Mouse (Mus musculus): Measurements from ENCODE around the gene Rab11a. TPM values are rescaled to one million over a fixed set of nuclear protein-coding genes. Genes with fewer than 3 reads are reported as not detected.
A peak's percentile ranks its signal among the peaks of the same experiment; 100 is the strongest.
"Not testable (repeated sequence)": the region's sequence is repeated elsewhere in the genome, so short reads cannot be mapped to it uniquely, and the experiment has no call there.

Rab11a gene
- polyA plus RNA-seq, 1 experiment = 188 TPM

DNA sequence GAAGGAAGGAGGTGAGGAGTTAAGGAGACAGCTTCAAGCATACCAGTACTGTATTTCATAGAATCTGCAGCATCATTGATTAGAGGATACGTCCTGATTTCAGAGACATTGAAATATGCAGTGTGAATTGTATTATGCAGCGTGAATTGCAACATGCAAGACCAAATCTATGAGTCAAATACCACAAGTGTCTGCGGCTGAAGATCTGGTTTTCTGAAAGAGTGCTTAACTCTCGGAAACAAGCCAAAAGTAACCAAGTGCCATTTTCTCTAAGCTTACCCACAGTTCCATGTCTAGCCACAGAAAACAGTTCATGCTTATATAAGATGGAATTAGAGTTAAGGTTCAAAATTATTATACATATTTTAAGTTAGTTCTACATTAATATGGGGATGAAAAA lies 10.2 kb upstream of the Rab11a start:
- Histone ChIP-seq H3K4me3 (ENCODE audit: insufficient read depth, low read depth, low read length) (no peak overlapping the region), H3K27ac (ENCODE audit: insufficient read depth, low read depth, low read length) (no peak overlapping the region), H3K27me3 (replicated peaks; ENCODE audit: control insufficient read depth, insufficient read depth, low read length) (no peaks in the 10 kb centered on the region), H3K36me3 (ENCODE audit: control insufficient read depth, insufficient read depth, low read length) (no peaks in the 10 kb centered on the region), H3K4me1 (ENCODE audit: control insufficient read depth, insufficient read depth, low read length) (no peaks in the 10 kb centered on the region)
- TF ChIP-seq CTCF (conservative IDR thresholded peaks at IDR 0.05; ENCODE audit: insufficient read depth, insufficient read length, low read depth, low read length) (no peak), POLR2A (IDR thresholded peaks at IDR 0.05; ENCODE audit: low read depth, low read length) (no peak)
- 85% methylated on average over 4 of the region's 4 CpGs for WGBS
- DNase-seq = no peak

DNA sequence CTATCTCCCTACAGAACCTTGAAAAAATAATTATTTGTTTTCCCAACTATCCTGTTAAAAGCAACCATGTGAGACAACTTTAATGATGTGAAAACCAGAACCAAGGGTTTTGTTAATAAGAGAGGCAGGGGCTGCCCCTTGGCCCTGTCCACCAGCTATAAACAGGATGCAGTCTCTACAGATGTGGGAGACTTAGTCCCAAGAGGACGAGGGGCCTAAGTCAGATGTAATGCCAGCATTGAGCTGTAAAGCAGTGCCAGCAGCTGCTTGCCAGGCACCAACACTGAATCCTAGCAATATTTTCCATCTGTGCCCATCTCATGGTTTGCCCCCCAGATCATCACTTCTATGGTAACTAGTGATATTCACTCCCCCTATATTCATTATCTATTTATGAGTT lies 4.9 kb upstream of the Rab11a start:
- WGBS = 78% methylated on average over 1 of the region's 1 CpGs

DNA sequence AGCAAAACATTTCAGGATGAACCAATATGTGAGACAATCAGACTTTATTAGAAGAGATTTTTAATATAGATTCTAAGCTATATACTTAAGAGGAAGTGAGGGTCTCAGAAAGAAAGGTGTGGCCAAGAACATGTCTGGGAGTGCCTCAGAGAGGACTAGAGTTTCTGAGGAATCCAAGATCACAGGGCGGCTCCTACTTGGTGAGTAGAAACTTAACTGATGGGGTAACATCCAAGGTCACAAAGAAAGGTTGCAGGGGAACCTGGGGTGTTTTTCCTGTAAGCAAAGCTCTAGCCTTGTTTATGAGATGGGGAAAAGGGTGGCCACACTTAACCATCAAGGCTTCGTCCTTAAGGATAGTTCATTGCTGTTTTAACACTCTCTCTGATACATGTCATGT lies 1.4 kb upstream of the Rab11a start:
- Histone ChIP-seq H3K4me1 (ENCODE audit: control insufficient read depth, insufficient read depth, low read length) (peaks cover 5% of the 10 kb centered on the region), H3K36me3 (ENCODE audit: control insufficient read depth, insufficient read depth, low read length) (no peaks in the 10 kb centered on the region), H3K27ac (ENCODE audit: insufficient read depth, low read depth, low read length) (no peak overlapping the region), H3K4me3 (ENCODE audit: insufficient read depth, low read depth, low read length) (no peak overlapping the region), H3K27me3 (replicated peaks; ENCODE audit: control insufficient read depth, insufficient read depth, low read length) (no peaks in the 10 kb centered on the region)
- TF ChIP-seq CTCF (conservative IDR thresholded peaks at IDR 0.05; ENCODE audit: insufficient read depth, insufficient read length, low read depth, low read length) (no peak), POLR2A (IDR thresholded peaks at IDR 0.05; ENCODE audit: low read depth, low read length) (no peak)
- 80% methylated on average over 2 of the region's 2 CpGs for WGBS
- no peak for DNase-seq

More for the DNA sequence above, 4.9 kb upstream of the Rab11a start:
- Histone ChIP-seq H3K27me3 (replicated peaks; ENCODE audit: control insufficient read depth, insufficient read depth, low read length) (no peaks in the 10 kb centered on the region), H3K4me3 (ENCODE audit: insufficient read depth, low read depth, low read length) (no peak overlapping the region), H3K27ac (ENCODE audit: insufficient read depth, low read depth, low read length) (no peak overlapping the region), H3K4me1 (ENCODE audit: control insufficient read depth, insufficient read depth, low read length) (no peaks in the 10 kb centered on the region), H3K36me3 (ENCODE audit: control insufficient read depth, insufficient read depth, low read length) (no peaks in the 10 kb centered on the region)
- no peak for DNase-seq
- TF ChIP-seq CTCF (conservative IDR thresholded peaks at IDR 0.05; ENCODE audit: insufficient read depth, insufficient read length, low read depth, low read length) = no peak
- TF ChIP-seq POLR2A (IDR thresholded peaks at IDR 0.05; ENCODE audit: low read depth, low read length) = no peak

DNA sequence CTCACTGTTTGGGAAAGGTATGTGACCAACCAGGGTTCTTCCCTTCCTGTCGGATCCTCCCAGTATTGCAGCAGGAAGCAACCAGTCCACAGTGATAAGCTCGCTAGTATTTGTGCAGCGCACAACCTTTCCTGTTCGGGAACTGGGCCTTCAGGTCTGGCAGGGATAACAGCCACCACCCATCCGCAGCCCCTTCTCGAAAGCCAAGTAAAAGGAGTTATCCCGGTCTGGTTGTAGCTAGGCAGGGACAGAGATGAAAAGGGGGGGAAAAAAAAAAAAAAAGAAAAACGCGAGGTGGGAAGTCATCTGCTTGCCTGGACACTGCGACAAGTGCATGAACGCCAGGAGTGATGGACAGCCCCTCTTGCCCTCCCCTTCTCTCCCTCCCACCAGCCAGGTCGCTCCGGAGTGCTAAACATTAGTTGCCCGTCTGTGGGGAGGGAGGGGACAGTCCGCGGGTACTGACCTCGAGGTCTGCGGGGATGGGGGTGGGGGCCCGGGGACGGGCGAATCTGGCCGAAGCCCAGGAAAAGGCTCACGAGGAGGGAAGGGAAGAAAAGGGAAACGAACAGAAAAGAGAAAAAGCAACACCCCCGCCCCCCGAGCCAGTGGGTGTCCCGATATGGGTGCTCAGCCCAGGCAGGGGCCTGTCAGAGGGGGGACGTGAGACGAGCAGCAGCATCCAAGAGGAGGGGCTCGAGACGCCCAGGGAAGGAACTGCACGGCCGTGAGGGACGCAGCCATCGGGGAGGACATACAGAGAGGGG lies 736 bp downstream of the Rab11a start:
- WGBS = 1% methylated on average over 35 of the region's 35 CpGs
- Histone ChIP-seq H3K36me3 (ENCODE audit: control insufficient read depth, insufficient read depth, low read length) (no peaks in the 10 kb centered on the region), H3K27ac (ENCODE audit: insufficient read depth, low read depth, low read length) (peak overlapping the region; percentile 94), H3K4me1 (ENCODE audit: control insufficient read depth, insufficient read depth, low read length) (peaks cover 5% of the 10 kb centered on the region), H3K27me3 (replicated peaks; ENCODE audit: control insufficient read depth, insufficient read depth, low read length) (no peaks in the 10 kb centered on the region), H3K4me3 (ENCODE audit: insufficient read depth, low read depth, low read length) (peak overlapping the region; percentile 60)
- TF ChIP-seq POLR2A (IDR thresholded peaks at IDR 0.05; ENCODE audit: low read depth, low read length) (no peak), CTCF (conservative IDR thresholded peaks at IDR 0.05; ENCODE audit: insufficient read depth, insufficient read length, low read depth, low read length) (peak; percentile 29; the same call in 1 of the 2 replicates)
- DNase-seq = peak; percentile 87

DNA sequence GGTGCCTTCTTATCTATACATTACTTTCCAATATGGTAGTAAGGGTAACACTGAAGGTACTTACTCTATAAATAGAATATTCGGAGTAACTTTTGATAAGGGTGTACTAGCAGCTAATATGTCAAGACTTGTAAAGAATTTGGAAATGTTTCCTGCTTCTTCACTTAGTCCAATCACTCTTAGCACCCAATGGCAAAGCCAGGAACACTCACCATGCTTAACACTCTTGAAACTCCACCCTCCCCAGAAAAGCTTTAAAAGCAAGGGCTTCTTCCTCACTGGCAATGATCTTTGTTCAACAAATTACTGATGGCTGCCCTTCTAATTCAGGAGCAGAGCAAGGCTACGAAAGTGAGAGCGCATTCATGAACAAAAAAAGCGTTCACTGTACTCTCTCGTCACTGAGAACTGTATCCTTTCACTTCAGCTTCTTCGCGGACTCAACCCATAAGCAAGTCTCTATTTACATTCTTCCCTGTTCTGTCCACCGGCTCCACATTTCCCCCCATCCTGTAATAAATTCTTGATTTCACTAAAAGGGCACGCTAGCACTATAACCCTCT lies 1.4 kb downstream of the Rab11a start:
- TF ChIP-seq POLR2A (IDR thresholded peaks at IDR 0.05; ENCODE audit: low read depth, low read length) (no peak), CTCF (conservative IDR thresholded peaks at IDR 0.05; ENCODE audit: insufficient read depth, insufficient read length, low read depth, low read length) (no peak)
- DNase-seq = no peak
- Histone ChIP-seq H3K4me3 (ENCODE audit: insufficient read depth, low read depth, low read length) (peak overlapping the region; percentile 60), H3K27ac (ENCODE audit: insufficient read depth, low read depth, low read length) (peak overlapping the region; percentile 74), H3K4me1 (ENCODE audit: control insufficient read depth, insufficient read depth, low read length) (peaks cover 9% of the 10 kb centered on the region), H3K36me3 (ENCODE audit: control insufficient read depth, insufficient read depth, low read length) (no peaks in the 10 kb centered on the region), H3K27me3 (replicated peaks; ENCODE audit: control insufficient read depth, insufficient read depth, low read length) (no peaks in the 10 kb centered on the region)
- 3% methylated on average over 9 of the region's 9 CpGs for WGBS

DNA sequence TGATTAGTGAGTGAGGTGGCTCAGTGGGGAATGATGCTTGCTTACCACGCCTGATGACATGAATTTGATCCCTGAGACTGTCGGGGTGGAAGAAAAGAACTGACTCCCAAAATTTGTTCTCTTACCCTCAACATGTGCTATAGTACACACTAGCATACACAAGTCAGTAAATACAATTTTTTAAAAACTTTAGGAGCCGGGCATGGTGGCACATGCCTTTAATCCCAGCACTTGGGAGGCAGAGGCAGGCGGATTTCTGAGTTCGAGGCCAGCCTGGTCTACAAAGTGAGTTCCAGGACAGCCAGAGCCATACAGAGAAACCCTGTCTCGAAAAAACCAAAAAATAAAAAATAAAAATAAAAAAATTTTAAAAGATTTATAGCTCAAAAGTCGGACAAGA lies 2.6 kb downstream of the Rab11a start:
- not testable (repeated sequence) for H3K27me3 ChIP-seq (replicated peaks; ENCODE audit: control insufficient read depth, insufficient read depth, low read length); H3K36me3 ChIP-seq (ENCODE audit: control insufficient read depth, insufficient read depth, low read length); DNase-seq; H3K27ac ChIP-seq (ENCODE audit: insufficient read depth, low read depth, low read length); H3K4me3 ChIP-seq (ENCODE audit: insufficient read depth, low read depth, low read length)
- WGBS = 80% methylated on average over 7 of the region's 7 CpGs
- H3K4me1 ChIP-seq (ENCODE audit: control insufficient read depth, insufficient read depth, low read length) = peaks cover 11% of the 10 kb centered on the region

DNA sequence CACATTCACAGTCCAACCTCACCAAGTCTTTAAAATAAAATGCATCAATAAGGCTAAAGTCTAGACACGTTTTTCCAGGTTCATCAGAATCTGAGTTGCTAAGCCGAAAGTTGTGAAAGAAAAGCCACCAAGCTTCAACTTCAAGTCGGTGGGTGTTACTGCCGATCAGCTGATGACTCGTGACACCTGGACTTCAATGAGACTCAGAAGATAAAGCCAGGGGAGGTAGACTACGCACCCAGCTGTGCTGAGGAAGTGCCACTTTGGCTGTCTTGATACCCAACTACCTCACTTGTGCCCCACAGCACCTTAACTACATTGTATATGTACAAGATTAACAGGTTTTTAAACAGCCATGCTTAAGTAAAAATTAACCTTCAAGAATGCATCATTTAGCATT lies 3.4 kb downstream of the Rab11a start:
- Histone ChIP-seq H3K27ac (ENCODE audit: insufficient read depth, low read depth, low read length) (no peak overlapping the region), H3K27me3 (replicated peaks; ENCODE audit: control insufficient read depth, insufficient read depth, low read length) (no peaks in the 10 kb centered on the region), H3K4me3 (ENCODE audit: insufficient read depth, low read depth, low read length) (no peak overlapping the region), H3K4me1 (ENCODE audit: control insufficient read depth, insufficient read depth, low read length) (peaks cover 14% of the 10 kb centered on the region), H3K36me3 (ENCODE audit: control insufficient read depth, insufficient read depth, low read length) (no peaks in the 10 kb centered on the region)
- WGBS = 29% methylated on average over 6 of the region's 6 CpGs
- peak; percentile 7 for DNase-seq
- TF ChIP-seq CTCF (conservative IDR thresholded peaks at IDR 0.05; ENCODE audit: insufficient read depth, insufficient read length, low read depth, low read length) = no peak
- TF ChIP-seq POLR2A (IDR thresholded peaks at IDR 0.05; ENCODE audit: low read depth, low read length) = no peak
